Mouse (Mus musculus) CD8-positive naive resting alpha-beta T cell, adult 2 months (primary cell): Measurements from ENCODE around the gene Aldh1a1.

Source experiments
- DNase-seq, 2 experiments: peaks; one replicate each; pipeline ENCODE4 v3.0.0; 2022; ENCODE audit warnings: low read depth in 2 of 2, low spot score in 2 of 2

The Aldh1a1 gene

GRCm38 (mm10) chr19:20650008-20650407 lies 157.5 kb downstream of the Aldh1a1 start:
- DNase-seq: no peak

GRCm38 (mm10) chr19:20653082-20653676 lies 160.7 kb downstream of the Aldh1a1 start:
- DNase-seq: no peak

GRCm38 (mm10) chr19:20654141-20654873 lies 161.8 kb downstream of the Aldh1a1 start:
- no peak for DNase-seq

GRCm38 (mm10) chr19:20677697-20678355 lies 185.3 kb downstream of the Aldh1a1 start:
- no peak for DNase-seq
